Mouse (Mus musculus): Measurements from ENCODE around the gene Runx1.

GRCm38 (mm10) chr16:92779896-92780435 lies 46.0 kb downstream of the Runx1 start:
- TF ChIP-seq CTCF (IDR thresholded peaks at IDR 0.05) (no peak), EP300 (IDR thresholded peaks at IDR 0.05) (no peak)
